Mouse (Mus musculus): ENCODE measurements around the gene Nkx2-5. TPM values are rescaled to one million over a fixed set of nuclear protein-coding genes. Genes with fewer than 3 reads are reported as not detected.

Gene Nkx2-5
- polyA plus RNA-seq, 1 experiment from 2014 or later: 0.09 TPM

DNA sequence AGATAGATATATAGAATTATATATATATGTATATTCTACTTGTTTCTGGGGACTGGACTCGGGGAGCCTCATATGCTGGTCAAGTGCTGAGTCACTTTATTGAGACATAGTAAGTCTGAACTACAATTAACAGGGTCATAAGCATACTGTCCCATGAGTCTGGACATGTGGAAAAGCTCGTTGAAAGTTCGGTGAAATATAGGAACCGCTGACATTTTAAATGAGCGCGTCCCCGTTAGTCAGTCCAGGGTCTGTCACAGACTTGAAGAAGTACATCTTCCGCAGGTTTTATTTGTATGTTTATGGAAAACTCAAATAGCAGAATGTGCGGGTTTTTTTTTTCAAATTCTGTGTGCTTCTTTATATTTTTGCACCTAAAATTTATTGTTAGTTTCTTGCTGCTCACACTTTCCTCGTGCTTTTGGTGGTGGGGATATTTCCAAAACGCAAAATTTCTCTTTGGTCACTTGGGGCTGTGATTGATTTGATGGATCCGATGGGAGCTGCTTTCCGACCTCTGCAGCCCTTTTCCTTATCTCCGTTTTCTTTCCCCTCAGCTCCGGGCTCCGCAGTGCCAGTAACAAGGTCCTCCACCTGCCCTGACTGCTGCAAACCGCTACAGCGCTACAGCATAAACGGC, 4.4 kb upstream of the Nkx2-5 start:
- no peaks in the 10 kb centered on the region for H3K9me3 ChIP-seq
- no peak overlapping the region for H3K9ac ChIP-seq
- H3K4me3 ChIP-seq: no peak overlapping the region; the same call in 1 of the 2 replicates
- WGBS: 3% methylated on average over 19 of the region's 19 CpGs
- no peak for ATAC-seq (ENCODE audit: low FRiP score, low read depth)
- H3K27ac ChIP-seq (replicated peaks): no peak overlapping the region
- peak overlapping the region; percentile 20 for H3K4me2 ChIP-seq
- peaks cover 14% of the 10 kb centered on the region for H3K4me1 ChIP-seq (replicated peaks)
- no peaks in the 10 kb centered on the region for H3K36me3 ChIP-seq
- peaks cover 82% of the 10 kb centered on the region for H3K27me3 ChIP-seq

DNA sequence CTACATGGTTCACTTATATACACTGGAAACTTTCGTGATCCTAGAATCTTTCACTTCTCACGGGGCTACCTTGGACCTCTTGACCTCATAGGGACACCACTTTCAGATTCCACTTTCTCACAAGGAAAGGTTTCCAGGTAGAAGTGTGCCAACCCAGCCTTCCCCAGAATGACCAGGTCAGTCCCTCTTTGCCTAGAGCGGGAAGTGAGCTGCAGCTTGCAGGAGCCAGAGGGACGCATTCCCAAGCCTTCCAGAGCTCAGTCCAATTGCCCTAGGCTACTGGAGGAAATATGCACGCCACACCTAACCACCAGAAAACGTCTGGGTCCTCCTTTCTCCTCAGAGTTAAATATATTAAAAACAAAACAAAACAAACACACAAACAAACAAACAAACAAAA, 3.4 kb upstream of the Nkx2-5 start:
- 1% methylated on average over 6 of the region's 6 CpGs for WGBS
- no peak overlapping the region for H3K4me3 ChIP-seq
- peaks cover 80% of the 10 kb centered on the region for H3K27me3 ChIP-seq
- no peak overlapping the region for H3K27ac ChIP-seq (replicated peaks)
- no peak overlapping the region for H3K9ac ChIP-seq
- no peaks in the 10 kb centered on the region for H3K9me3 ChIP-seq
- H3K4me2 ChIP-seq: no peak overlapping the region
- no peak for ATAC-seq (ENCODE audit: low FRiP score, low read depth)
- no peaks in the 10 kb centered on the region for H3K36me3 ChIP-seq
- peaks cover 17% of the 10 kb centered on the region for H3K4me1 ChIP-seq (replicated peaks)

DNA sequence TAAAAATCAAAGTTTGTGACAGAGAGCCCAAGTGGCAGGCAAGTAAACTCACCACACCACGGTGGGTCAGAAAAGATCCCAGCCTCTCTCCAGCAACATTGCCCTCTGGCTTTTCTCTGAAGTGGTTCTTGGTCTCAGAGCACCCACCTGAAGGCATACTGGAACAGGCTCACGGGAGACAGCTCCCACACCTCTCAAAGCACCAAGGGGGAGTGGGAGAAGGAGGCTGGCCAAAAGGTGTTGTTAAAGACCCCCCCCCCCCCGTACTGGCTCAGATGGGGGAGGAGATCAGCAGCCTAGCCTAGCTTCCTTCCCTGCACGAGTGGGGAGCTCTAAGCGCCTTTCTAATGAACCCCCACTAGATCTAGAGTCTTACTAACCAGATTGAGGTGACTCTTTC, 3.0 kb upstream of the Nkx2-5 start:
- Histone ChIP-seq H3K27ac (replicated peaks) (no peak overlapping the region), H3K4me3 (no peak overlapping the region), H3K9me3 (no peaks in the 10 kb centered on the region), H3K36me3 (no peaks in the 10 kb centered on the region), H3K9ac (no peak overlapping the region), H3K4me1 (replicated peaks) (peaks cover 17% of the 10 kb centered on the region), H3K4me2 (no peak overlapping the region), H3K27me3 (peaks cover 81% of the 10 kb centered on the region)
- no peak for ATAC-seq (ENCODE audit: low FRiP score, low read depth)
- under 1% methylated on average over 5 of the region's 5 CpGs for WGBS

DNA sequence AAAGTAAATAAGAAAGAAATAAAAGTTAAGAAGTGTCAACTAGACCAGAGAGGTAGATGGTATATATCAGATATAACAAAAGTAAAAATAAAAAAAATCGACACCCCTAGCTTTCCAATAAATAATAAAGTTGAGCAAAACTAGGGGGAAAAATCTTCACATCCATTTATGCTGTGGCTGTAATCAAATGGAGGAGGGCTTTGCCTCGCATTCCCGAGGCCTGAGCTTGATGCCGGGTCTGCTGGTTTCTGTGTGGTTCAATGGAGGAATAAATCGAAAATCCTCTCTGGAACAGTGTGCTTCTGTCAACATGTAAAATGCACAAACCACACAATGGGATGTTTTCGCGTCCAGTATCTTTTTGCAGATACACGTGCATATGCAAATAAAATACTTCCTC, 1.6 kb upstream of the Nkx2-5 start:
- no peak for ATAC-seq (ENCODE audit: low FRiP score, low read depth)
- no peaks in the 10 kb centered on the region for H3K36me3 ChIP-seq
- peaks cover 17% of the 10 kb centered on the region for H3K4me1 ChIP-seq (replicated peaks)
- no peaks in the 10 kb centered on the region for H3K9me3 ChIP-seq
- H3K27me3 ChIP-seq: peaks cover 82% of the 10 kb centered on the region
- H3K4me3 ChIP-seq: no peak overlapping the region
- no peak overlapping the region for H3K4me2 ChIP-seq
- no peak overlapping the region for H3K27ac ChIP-seq (replicated peaks)
- H3K9ac ChIP-seq: no peak overlapping the region
- 6% methylated on average over 8 of the region's 8 CpGs for WGBS

DNA sequence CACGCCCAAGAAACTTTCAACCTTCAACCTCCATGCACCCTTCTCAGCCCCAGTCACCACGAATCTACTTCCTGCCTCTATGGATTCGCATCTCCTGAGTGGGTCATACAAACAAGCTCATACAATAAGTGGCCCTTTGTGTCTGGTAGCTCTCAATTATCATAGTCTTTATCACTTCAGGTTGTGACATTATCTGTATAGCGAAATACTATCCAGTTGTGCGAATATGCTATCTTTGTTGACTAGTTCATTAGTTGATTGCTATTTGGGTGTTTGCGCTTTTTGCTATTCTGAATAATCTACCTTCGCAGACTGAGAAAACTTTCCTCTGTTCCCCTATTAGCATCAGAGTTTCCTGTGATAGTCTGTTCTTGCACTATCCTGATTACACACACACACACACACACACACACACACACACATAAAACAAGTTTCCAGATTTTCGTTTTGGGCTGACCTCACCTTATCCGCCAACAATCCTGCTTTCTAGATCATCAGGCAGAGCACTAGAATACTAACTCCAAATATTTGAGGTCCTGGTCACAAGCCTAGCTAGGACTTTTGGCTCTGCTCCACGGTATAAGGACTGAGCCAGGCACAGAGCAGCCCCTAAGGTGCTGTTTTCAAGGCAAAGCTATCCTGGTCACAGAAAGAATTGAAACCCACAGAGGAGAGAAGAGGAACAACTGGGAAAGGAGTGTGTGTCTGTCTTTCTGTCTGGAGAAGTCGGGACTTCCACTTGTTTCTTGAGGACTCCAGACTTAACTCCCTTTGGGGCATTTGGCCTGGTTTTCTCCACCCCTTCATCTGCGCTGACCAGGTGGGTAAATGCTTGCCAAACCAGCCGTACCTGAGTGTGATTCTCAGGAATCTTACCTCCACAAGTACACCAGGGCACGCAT, 591 bp upstream of the Nkx2-5 start:
- H3K9ac ChIP-seq: no peak overlapping the region
- ATAC-seq (ENCODE audit: low FRiP score, low read depth): no peak
- WGBS: 4% methylated on average over 14 of the region's 14 CpGs
- peaks cover 16% of the 10 kb centered on the region for H3K4me1 ChIP-seq (replicated peaks)
- H3K27me3 ChIP-seq: peaks cover 84% of the 10 kb centered on the region
- H3K9me3 ChIP-seq: no peaks in the 10 kb centered on the region
- no peak overlapping the region for H3K27ac ChIP-seq (replicated peaks)
- H3K4me2 ChIP-seq: no peak overlapping the region
- H3K4me3 ChIP-seq: no peak overlapping the region
- H3K36me3 ChIP-seq: no peaks in the 10 kb centered on the region

DNA sequence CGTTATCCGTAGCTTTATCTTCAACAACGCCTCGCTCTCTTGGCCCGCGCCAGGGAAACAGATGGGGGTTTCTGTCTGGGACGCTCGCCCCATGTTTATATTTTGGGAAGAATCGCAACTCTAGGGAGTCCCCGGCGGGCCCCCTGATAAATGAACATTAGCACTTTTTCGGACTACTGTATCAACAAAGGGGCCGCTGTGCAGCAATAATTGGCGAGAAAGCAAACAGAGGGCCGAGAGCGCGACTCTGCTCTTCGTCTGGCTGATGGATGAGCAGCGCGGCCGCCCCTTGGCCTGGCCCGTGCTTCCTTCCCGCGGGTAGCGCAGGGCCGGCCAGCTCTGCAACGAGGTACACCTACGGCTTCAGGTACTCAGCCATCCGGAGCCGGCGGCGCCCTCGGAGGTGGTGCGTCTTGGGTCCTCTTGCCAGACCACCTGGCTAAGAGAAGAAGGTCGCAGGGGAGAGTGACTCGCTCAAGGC, 398 bp downstream of the Nkx2-5 start:
- H3K27me3 ChIP-seq: peaks cover 86% of the 10 kb centered on the region
- no peak overlapping the region; the same call in 1 of the 2 replicates for H3K4me3 ChIP-seq
- H3K36me3 ChIP-seq: no peaks in the 10 kb centered on the region
- H3K4me2 ChIP-seq: no peak overlapping the region
- WGBS: under 1% methylated on average over 36 of the region's 36 CpGs
- H3K9me3 ChIP-seq: no peaks in the 10 kb centered on the region
- H3K27ac ChIP-seq (replicated peaks): no peak overlapping the region
- peaks cover 10% of the 10 kb centered on the region for H3K4me1 ChIP-seq (replicated peaks)
- no peak overlapping the region for H3K9ac ChIP-seq
- no peak for ATAC-seq (ENCODE audit: low FRiP score, low read depth)

DNA sequence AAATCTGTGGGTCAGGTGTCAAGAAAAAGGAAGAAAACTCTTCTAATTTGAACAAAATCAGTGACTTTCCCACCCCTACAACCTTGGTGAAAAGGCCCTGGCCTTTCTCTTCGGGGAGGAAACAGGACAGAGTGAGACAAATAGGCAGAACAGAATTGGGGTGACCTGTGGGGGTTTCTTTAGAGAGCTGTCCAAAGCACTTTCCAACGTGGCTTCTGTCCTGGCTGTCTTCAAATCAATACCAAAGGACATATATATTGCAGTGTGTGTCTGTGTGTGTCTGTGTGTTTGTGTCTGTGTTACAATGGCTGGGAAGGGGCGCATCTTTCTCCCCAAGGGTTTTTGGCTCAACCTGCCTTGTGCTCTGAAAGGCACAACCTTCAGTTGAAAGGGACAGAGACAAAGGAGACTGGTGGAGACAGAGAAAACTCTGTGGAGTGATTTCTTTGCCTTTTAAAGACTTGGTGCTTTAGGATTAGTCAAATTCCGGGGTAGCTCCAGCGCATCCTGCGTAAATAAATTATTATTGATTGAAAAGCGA, 1.0 kb downstream of the Nkx2-5 start:
- WGBS: 2% methylated on average over 7 of the region's 7 CpGs
- Histone ChIP-seq H3K4me3 (no peak overlapping the region), H3K27ac (replicated peaks) (no peak overlapping the region), H3K27me3 (peaks cover 89% of the 10 kb centered on the region), H3K4me1 (replicated peaks) (peaks cover 15% of the 10 kb centered on the region), H3K4me2 (no peak overlapping the region), H3K36me3 (no peaks in the 10 kb centered on the region), H3K9me3 (no peaks in the 10 kb centered on the region), H3K9ac (no peak overlapping the region)
- ATAC-seq (ENCODE audit: low FRiP score, low read depth): no peak

DNA sequence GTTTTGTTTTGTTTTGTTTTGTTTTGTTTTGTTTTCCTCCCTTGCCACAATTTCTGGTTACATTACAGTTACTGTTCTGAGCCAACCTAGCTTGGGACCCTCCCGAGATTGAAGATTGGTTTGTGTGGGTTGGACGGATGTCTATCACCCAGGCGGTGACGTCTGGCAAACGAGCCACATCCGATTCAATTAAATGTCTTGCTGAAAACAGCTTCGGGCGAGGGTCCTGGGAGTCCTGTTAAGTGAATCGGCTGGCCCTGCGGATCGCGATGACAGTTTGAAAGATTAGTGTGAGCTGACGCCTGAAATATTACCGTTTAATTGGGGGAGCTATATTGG, 1.6 kb downstream of the Nkx2-5 start:
- 1% methylated on average over 14 of the region's 14 CpGs for WGBS
- Histone ChIP-seq H3K27ac (replicated peaks) (no peak overlapping the region), H3K4me2 (no peak overlapping the region), H3K27me3 (peaks cover 90% of the 10 kb centered on the region), H3K4me1 (replicated peaks) (peaks cover 15% of the 10 kb centered on the region), H3K9ac (no peak overlapping the region), H3K9me3 (no peaks in the 10 kb centered on the region), H3K4me3 (no peak overlapping the region), H3K36me3 (no peaks in the 10 kb centered on the region)
- ATAC-seq (ENCODE audit: low FRiP score, low read depth): no peak

DNA sequence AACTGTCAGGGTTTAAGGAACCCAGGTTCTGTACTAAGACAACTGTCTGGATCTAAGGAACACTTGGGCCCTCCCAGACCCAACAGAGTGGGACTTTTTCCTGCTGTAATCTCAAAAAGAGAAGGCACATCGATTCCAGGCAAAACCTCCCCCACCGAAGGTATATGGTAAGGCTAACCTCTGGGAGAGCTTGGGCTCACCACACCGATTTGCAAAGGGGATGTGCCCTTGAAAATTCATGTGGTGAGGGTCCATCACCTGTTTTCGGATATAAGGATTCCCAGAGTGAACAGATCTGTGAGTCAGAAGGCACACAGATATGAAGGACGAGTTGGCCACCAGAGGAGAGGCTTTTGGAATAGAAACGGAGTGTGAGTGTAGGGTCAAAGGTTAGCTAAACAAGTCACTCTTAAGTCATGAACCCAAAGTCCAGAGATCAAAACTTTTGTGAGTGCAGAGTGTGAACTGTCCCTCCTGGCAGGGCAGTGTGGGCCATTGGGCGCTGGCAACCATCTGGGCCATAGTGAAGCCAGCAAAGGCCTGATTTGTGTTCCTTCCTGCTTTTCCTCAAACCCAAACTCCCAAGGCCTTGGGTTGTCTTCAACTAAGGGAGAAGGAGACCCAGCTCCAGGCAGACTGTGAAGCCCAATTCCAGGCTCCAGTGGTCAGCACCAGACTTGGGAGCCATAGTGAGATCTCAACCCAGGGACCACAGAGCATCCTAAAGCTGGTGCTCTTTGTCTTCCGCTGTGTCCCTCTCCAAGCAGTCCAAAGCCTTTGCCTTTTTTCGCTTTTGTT, 2.2 kb downstream of the Nkx2-5 start:
- Histone ChIP-seq H3K27me3 (peaks cover 90% of the 10 kb centered on the region), H3K4me2 (no peak overlapping the region), H3K36me3 (no peaks in the 10 kb centered on the region), H3K9ac (no peak overlapping the region), H3K9me3 (no peaks in the 10 kb centered on the region), H3K27ac (replicated peaks) (no peak overlapping the region), H3K4me1 (replicated peaks) (peaks cover 15% of the 10 kb centered on the region), H3K4me3 (no peak overlapping the region)
- 4% methylated on average over 9 of the region's 9 CpGs for WGBS
- no peak for ATAC-seq (ENCODE audit: low FRiP score, low read depth)

DNA sequence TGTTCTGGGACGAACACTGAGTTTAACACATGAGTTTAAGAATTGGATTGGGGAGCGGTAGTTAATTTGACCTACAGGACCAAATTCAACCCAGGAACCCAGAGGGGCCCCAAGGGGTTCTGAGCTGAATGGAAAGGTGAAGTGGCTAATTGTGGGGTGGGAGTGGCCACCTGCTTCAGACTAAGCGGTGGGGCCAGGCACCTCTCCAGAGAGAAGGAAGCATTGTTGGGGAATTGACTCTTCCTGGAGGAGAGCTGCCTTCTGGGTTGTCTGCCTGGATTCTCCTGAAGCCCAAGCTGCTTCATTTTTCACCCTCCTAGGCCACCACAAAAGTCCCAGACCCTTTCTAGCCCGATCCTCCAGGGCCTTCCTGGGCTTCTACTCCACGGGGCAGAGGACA, 2.8 kb downstream of the Nkx2-5 start:
- ATAC-seq (ENCODE audit: low FRiP score, low read depth): no peak
- Histone ChIP-seq H3K27ac (replicated peaks) (no peak overlapping the region), H3K36me3 (no peaks in the 10 kb centered on the region), H3K9me3 (no peaks in the 10 kb centered on the region), H3K27me3 (peaks cover 89% of the 10 kb centered on the region), H3K4me3 (no peak overlapping the region), H3K4me2 (no peak overlapping the region), H3K9ac (no peak overlapping the region), H3K4me1 (replicated peaks) (peaks cover 15% of the 10 kb centered on the region)
- WGBS: 4% methylated on average over 5 of the region's 5 CpGs

DNA sequence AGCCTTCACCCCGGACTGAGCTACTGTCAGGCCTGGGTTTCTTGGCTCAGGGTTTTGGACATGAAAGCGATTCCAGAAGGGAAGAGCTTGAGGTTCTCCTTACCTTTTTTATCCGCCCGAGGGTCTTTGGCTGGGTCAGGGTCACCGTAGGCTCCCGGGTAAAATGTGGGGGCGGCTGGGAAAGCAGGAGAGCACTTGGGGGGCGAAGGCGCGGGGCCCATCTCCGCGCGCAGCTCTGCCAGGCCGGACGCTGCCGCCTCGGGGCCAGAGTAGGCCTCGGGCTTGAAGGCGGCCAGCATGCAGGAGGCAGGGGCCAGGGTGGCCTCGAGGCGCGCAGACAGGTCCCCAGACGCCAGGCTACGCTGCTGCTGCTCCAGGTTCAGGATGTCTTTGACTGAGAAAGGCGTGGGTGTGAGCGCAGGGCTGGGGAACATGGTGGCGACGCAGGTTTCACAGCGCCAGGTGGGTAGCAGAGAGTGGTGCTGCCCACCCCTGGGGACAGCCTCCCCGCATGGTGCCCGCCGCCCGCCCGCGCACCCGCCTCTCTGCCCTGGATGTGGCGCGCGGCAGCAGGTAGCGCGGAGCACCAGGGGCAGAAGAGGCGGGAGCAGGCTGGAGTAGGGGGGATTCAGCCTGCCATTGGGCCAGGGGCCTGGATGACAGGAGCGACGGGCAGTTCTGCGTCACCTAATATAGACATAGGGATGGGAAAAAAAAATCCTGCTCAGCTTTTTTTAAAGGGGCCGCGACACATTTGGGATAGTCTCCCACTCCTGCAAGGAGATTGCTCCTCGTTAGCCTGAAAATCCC, 3.7 kb downstream of the Nkx2-5 start:
- peaks cover 92% of the 10 kb centered on the region for H3K27me3 ChIP-seq
- no peaks in the 10 kb centered on the region for H3K36me3 ChIP-seq
- H3K4me3 ChIP-seq: no peak overlapping the region
- WGBS: 1% methylated on average over 47 of the region's 48 CpGs
- H3K4me1 ChIP-seq (replicated peaks): peaks cover 15% of the 10 kb centered on the region
- no peak overlapping the region for H3K27ac ChIP-seq (replicated peaks)
- H3K9me3 ChIP-seq: no peaks in the 10 kb centered on the region
- H3K4me2 ChIP-seq: no peak overlapping the region
- no peak for ATAC-seq (ENCODE audit: low FRiP score, low read depth)
- H3K9ac ChIP-seq: no peak overlapping the region
